In genomic region chr7:122886737-122887136, GRCm38 (mm10) we compare ENCODE assay signal across 16 mouse cellular contexts.
A peak's percentile ranks its signal among the peaks of the same experiment; 100 is the strongest.
DNase-seq lines count a peak whose midpoint lies in the region; ATAC-seq and TF ChIP-seq lines count a peak whose summit lies in the region.
"Had no signal": no experiment of that assay in that cellular context is flagged by ENCODE, and none has a peak within 500 bp of the region (broad histone marks: within the 10 kb centered on the region; RNA-seq: fewer than 3 reads in every experiment).

No protein-coding gene starts in this region.

- H3K36me3 ChIP-seq in hindbrain, postnatal 0 days (ENCODE audit: insufficient read depth, low read length): no peaks in the 10 kb centered on the region
- H3K36me3 ChIP-seq in hindbrain, embryonic 12.5 days: no peaks in the 10 kb centered on the region
- H3K36me3 ChIP-seq: embryonic facial prominence, embryonic 12.5 days; forebrain, embryonic 15.5 days; hindbrain, embryonic 10.5 days; limb, embryonic 12.5 days; liver, embryonic 13.5 days; stomach, embryonic 15.5 days had no signal

- H3K27me3 ChIP-seq in hindbrain, postnatal 0 days (ENCODE audit: insufficient read depth, low read length): no peaks in the 10 kb centered on the region
- H3K27me3 ChIP-seq in hindbrain, embryonic 12.5 days: no peaks in the 10 kb centered on the region
- H3K27me3 ChIP-seq: embryonic facial prominence, embryonic 12.5 days; forebrain, embryonic 15.5 days; limb, embryonic 12.5 days; liver, embryonic 13.5 days; stomach, embryonic 15.5 days had no signal

- ATAC-seq in hindbrain, postnatal 0 days: no peak
- no peak for ATAC-seq in hindbrain, embryonic 12.5 days (ENCODE audit: low FRiP score)
- ATAC-seq: forebrain, embryonic 15.5 days had no signal

- WGBS in hindbrain, postnatal 0 days: 84% methylated on average over 3 of the region's 3 CpGs
- 80% methylated on average over 3 of the region's 3 CpGs for WGBS in hindbrain, embryonic 12.5 days
- WGBS in bone marrow, adult 2 months: 74% methylated on average over 3 of the region's 3 CpGs

- 0 out of 2 replicates have a peak, but pooled peaks have one; percentile 12 for TF ChIP-seq CTCF in hindbrain, postnatal 0 days (IDR thresholded peaks at IDR 0.05; ENCODE audit: low read depth)
- 0 out of 2 replicates have a peak, but pooled peaks have one; percentile 14 for TF ChIP-seq CTCF in bone marrow, adult 2 months (IDR thresholded peaks at IDR 0.05; ENCODE audit: control insufficient read depth, insufficient read depth, low read length)

- H3K4me1 ChIP-seq in hindbrain, postnatal 0 days (ENCODE audit: insufficient read depth, low read length): no peaks in the 10 kb centered on the region
- no peaks in the 10 kb centered on the region for H3K4me1 ChIP-seq in hindbrain, embryonic 12.5 days
- H3K4me1 ChIP-seq in bone marrow, adult 2 months (ENCODE audit: control insufficient read depth, insufficient read depth, low read length): no peaks in the 10 kb centered on the region
- H3K4me1 ChIP-seq: embryonic facial prominence, embryonic 12.5 days; forebrain, embryonic 15.5 days; hindbrain, embryonic 10.5 days; limb, embryonic 12.5 days; liver, embryonic 13.5 days; stomach, embryonic 15.5 days had no signal

- H3K27ac ChIP-seq in hindbrain, postnatal 0 days: no peak overlapping the region
- no peak overlapping the region for H3K27ac ChIP-seq in hindbrain, embryonic 12.5 days
- H3K27ac ChIP-seq in bone marrow, adult 2 months (ENCODE audit: control insufficient read depth, insufficient read depth, low read depth, low read length, poor library complexity): no peak overlapping the region
- H3K27ac ChIP-seq: embryonic facial prominence, embryonic 12.5 days; forebrain, embryonic 15.5 days; hindbrain, embryonic 10.5 days; limb, embryonic 12.5 days; liver, embryonic 13.5 days; stomach, embryonic 15.5 days had no signal

- DNase-seq in hindbrain, postnatal 0 days (ENCODE audit: low spot score): no peak
- peak; percentile 20 for DNase-seq in thymus, postnatal 4 days
- DNase-seq in thymus, postnatal 25 days: no peak
- no peak for DNase-seq in c-Kit-positive CD71-positive TER-119-positive erythroid progenitor cells, embryonic 14.5 days (ENCODE audit: low spot score)
- DNase-seq in adrenal gland, adult 18-20 months (ENCODE audit: low spot score in 2 of 2): no peak
- DNase-seq: cerebellum, adult 8-10 months; liver, embryonic 13.5 days; midbrain, embryonic 14.5 days; thymus, postnatal 14 days had no signal

- H3K4me3 ChIP-seq in hindbrain, postnatal 0 days (ENCODE audit: low read length): no peak overlapping the region
- H3K4me3 ChIP-seq in hindbrain, embryonic 12.5 days: no peak overlapping the region
- H3K4me3 ChIP-seq in bone marrow, adult 2 months (replicated peaks; ENCODE audit: control insufficient read depth, low read depth, low read length): no peak overlapping the region
- H3K4me3 ChIP-seq: embryonic facial prominence, embryonic 12.5 days; forebrain, embryonic 15.5 days; hindbrain, embryonic 10.5 days; limb, embryonic 12.5 days; liver, embryonic 13.5 days; stomach, embryonic 15.5 days had no signal

- no peak for TF ChIP-seq POLR2A in bone marrow, adult 2 months (IDR thresholded peaks at IDR 0.05; ENCODE audit: borderline replicate concordance, control insufficient read depth, low read depth, low read length)

- no peak overlapping the region for H3K4me2 ChIP-seq in hindbrain, postnatal 0 days (ENCODE audit: low read depth, low read length)
- no peak overlapping the region for H3K4me2 ChIP-seq in hindbrain, embryonic 12.5 days (replicated peaks)
- H3K4me2 ChIP-seq: embryonic facial prominence, embryonic 12.5 days; forebrain, embryonic 15.5 days; limb, embryonic 12.5 days; liver, embryonic 13.5 days; stomach, embryonic 15.5 days had no signal

- no peaks in the 10 kb centered on the region for H3K9me3 ChIP-seq in hindbrain, postnatal 0 days (ENCODE audit: low read length)
- H3K9me3 ChIP-seq in hindbrain, embryonic 12.5 days (replicated peaks): no peaks in the 10 kb centered on the region
- H3K9me3 ChIP-seq: embryonic facial prominence, embryonic 12.5 days; forebrain, embryonic 15.5 days; hindbrain, embryonic 10.5 days; limb, embryonic 12.5 days; stomach, embryonic 15.5 days had no signal

- H3K9ac ChIP-seq in hindbrain, postnatal 0 days (replicated peaks; ENCODE audit: low read length): no peak overlapping the region
- no peak overlapping the region for H3K9ac ChIP-seq in hindbrain, embryonic 12.5 days
- H3K9ac ChIP-seq: embryonic facial prominence, embryonic 12.5 days; forebrain, embryonic 15.5 days; limb, embryonic 12.5 days; liver, embryonic 13.5 days; stomach, embryonic 15.5 days had no signal
